Mouse (Mus musculus) heart, embryonic 12.5 days (tissue): ENCODE measurements around the gene Gm49387. TPM values are rescaled to one million over a fixed set of nuclear protein-coding genes. Genes with fewer than 3 reads are reported as not detected.
A peak's percentile ranks its signal among the peaks of the same experiment; 100 is the strongest.

Source experiments
- ATAC-seq: fragments of 200-750 bp; cut with Nextera tagmentation; 2 replicates; pipeline ENCODE4 v1.8.0; 2017; ENCODE audit warnings: moderate TSS enrichment, moderate library complexity; ENCODE audit not compliant: insufficient number of reproducible peaks, low FRiP score
- H3K27ac ChIP-seq: fragments of 300-500 bp; sonication (generic); 2 replicates; pipeline ENCODE4 v1.5.1; 2016; ENCODE audit warnings: mild to moderate bottlenecking, moderate library complexity; ENCODE audit not compliant: poor library complexity, severe bottlenecking
- H3K27me3 ChIP-seq: fragments of 300-500 bp; sonication (generic); replicated peaks from 2 replicates; pipeline ENCODE4 v1.6.1; 2016; ENCODE audit warnings: mild to moderate bottlenecking, moderate library complexity
- H3K36me3 ChIP-seq: fragments of 300-500 bp; sonication (generic); 2 replicates; pipeline ENCODE4 v1.6.1; 2016; ENCODE audit warnings: mild to moderate bottlenecking, moderate library complexity
- H3K4me1 ChIP-seq: fragments of 300-500 bp; sonication (generic); replicated peaks from 2 replicates; pipeline ENCODE4 v1.6.1; 2016; ENCODE audit warnings: mild to moderate bottlenecking
- H3K4me2 ChIP-seq: fragments of 300-500 bp; sonication (generic); 2 replicates; pipeline ENCODE4 v1.6.1; 2016; ENCODE audit warnings: mild to moderate bottlenecking, moderate library complexity
- H3K4me3 ChIP-seq: fragments of 300-500 bp; sonication (generic); 2 replicates; pipeline ENCODE4 v1.5.1; 2016; ENCODE audit warnings: mild to moderate bottlenecking
- H3K9ac ChIP-seq: fragments of 300-500 bp; sonication (generic); 2 replicates; pipeline ENCODE4 v1.6.1; 2016; ENCODE audit warnings: mild to moderate bottlenecking, moderate library complexity
- H3K9me3 ChIP-seq: fragments of 300-500 bp; sonication (generic); replicated peaks from 2 replicates; pipeline ENCODE4 v1.6.1; 2016; ENCODE audit warnings: mild to moderate bottlenecking, moderate library complexity
- WGBS: fragments of 180-500 bp; shearing (Covaris S2); methylation state at CpG from one replicate; pipeline ENCODE4 v1.1.7; 2016; 5-methylcytosine and 5-hydroxymethylcytosine counted together
- polyA plus RNA-seq: library from polyadenylated mRNA; unstranded; fragments of >200 nt; fragmentation: Nextera tagmentation; extraction: Ambion mirVana; gene quantifications from 2 replicates; pipeline ENCODE4 v1.2.1, GENCODE M21; 2016

Gm49387 gene
- polyA plus RNA-seq, 1 experiment from 2014 or later, result 0.10 TPM

DNA sequence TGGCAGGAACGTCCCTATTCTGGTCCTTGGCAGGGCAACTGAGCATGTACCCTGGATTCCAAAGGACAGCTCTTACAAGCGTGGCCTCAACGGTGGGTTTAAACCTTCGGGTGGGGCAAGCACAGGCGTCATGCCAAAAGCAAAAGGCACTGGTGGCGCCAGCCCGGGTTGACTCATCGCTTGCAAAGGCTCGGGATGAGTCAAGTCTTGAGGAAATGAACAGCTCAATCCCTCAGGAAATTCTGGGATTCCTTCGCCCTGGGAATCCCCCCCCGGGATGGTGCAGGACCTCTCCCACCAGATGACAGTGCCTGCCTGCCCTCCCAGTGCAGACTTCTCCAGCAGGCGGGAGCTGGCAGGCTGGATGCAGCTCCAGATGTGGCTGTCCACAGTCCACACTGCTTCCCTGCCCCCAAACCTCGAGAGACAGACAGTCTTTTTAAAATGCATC, 28.5 kb upstream of the Gm49387 start:
- no peaks in the 10 kb centered on the region for H3K27me3 ChIP-seq
- H3K4me2 ChIP-seq, result 0 out of 2 replicates have a peak overlapping the region, but pooled peaks have one; percentile 13
- peaks cover 25% of the 10 kb centered on the region for H3K4me1 ChIP-seq
- H3K27ac ChIP-seq, result peak overlapping the region; percentile 52
- WGBS, result 52% methylated on average over 13 of the region's 13 CpGs
- no peaks in the 10 kb centered on the region for H3K9me3 ChIP-seq
- peak; percentile 54 for ATAC-seq
- no peak overlapping the region for H3K9ac ChIP-seq
- H3K4me3 ChIP-seq, result no peak overlapping the region
- H3K36me3 ChIP-seq, result peaks cover 15% of the 10 kb centered on the region

DNA sequence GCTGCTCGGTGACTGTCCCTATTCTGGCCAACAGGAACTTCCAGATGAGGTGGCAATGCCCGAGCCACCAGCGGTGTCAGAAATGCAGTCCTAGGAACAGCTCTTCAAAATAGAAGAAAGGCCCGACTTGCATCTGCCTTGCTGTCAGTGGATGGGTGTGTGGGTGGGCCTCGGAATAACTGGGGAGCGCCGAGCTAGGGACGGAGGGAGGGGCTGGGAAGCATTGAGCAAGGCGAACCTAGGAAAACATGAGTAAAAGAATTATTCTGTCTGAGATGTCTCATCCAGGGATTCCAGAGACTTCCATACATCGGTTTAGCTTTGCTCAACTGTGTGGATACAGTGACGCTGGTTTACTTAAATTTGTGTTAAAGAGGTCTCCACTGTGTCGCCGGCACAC, 27.6 kb upstream of the Gm49387 start:
- Histone ChIP-seq H3K4me1 (peaks cover 34% of the 10 kb centered on the region), H3K27me3 (no peaks in the 10 kb centered on the region), H3K36me3 (peaks cover 15% of the 10 kb centered on the region), H3K27ac (peak overlapping the region; percentile 52; the same call in 1 of the 2 replicates), H3K4me3 (no peak overlapping the region), H3K9ac (no peak overlapping the region), H3K9me3 (no peaks in the 10 kb centered on the region), H3K4me2 (no peak overlapping the region)
- no peak for ATAC-seq
- WGBS, result 81% methylated on average over 13 of the region's 13 CpGs

DNA sequence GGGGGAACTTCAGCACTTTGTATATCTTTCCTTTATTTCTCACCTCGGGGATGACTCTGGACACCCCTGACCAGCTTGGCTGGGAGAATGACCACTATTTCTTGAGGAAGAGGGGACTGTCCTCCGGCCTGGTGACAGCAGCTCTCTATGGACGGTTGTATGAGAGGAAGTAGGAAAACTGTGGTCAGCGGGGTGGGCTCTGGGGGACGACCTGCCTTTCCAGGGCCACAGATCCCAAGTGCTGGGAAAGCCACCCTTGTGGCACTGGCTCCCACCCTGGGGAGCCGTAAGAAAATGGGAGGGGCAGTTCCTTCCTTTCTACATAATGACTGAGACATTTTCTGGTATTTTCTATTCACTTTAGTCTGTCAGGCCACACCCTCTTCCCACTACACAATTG, 27.1 kb upstream of the Gm49387 start:
- no peaks in the 10 kb centered on the region for H3K9me3 ChIP-seq
- no peak for ATAC-seq
- H3K4me3 ChIP-seq, result no peak overlapping the region
- H3K9ac ChIP-seq, result no peak overlapping the region
- 76% methylated on average over 6 of the region's 6 CpGs for WGBS
- H3K4me2 ChIP-seq, result no peak overlapping the region
- H3K27me3 ChIP-seq, result no peaks in the 10 kb centered on the region
- peaks cover 15% of the 10 kb centered on the region for H3K36me3 ChIP-seq
- H3K27ac ChIP-seq, result no peak overlapping the region
- H3K4me1 ChIP-seq, result peaks cover 40% of the 10 kb centered on the region

DNA sequence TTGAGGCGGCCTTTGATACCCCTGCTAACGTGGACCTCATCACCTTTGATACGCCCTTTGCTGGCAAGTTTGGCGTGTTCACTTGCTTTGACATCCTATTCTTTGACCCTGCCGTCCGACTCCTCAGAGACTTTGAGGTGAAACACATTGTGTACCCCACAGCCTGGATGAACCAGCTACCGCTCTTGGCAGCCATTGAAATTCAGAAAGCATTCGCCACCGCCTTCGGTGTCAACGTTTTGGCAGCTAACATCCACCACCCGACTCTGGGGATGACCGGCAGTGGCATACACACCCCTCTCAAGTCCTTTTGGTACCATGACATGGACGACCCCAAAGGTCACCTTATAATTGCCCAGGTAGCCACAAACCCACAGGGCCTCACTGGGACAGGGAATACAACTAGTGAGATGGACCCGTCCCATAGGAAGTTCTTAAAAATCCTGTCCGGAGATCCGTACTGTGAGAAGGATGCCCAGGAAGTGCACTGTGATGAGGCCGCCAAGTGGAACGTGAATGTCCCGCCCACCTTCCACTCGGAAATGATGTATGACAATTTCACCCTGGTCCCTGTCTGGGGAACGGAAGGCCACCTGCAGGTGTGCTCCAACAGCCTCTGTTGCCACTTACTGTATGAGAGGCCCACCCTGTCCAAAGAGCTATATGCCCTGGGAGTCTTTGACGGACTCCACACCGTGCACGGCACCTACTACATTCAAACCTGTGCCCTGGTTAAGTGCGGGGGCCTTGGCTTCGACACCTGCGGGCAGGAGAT, 26.4 kb upstream of the Gm49387 start:
- ATAC-seq, result no peak
- H3K27me3 ChIP-seq, result no peaks in the 10 kb centered on the region
- no peaks in the 10 kb centered on the region for H3K9me3 ChIP-seq
- no peak overlapping the region for H3K27ac ChIP-seq
- peaks cover 46% of the 10 kb centered on the region for H3K4me1 ChIP-seq
- no peak overlapping the region for H3K9ac ChIP-seq
- H3K4me2 ChIP-seq, result no peak overlapping the region
- H3K4me3 ChIP-seq, result no peak overlapping the region
- WGBS, result 93% methylated on average over 28 of the region's 28 CpGs
- peaks cover 15% of the 10 kb centered on the region for H3K36me3 ChIP-seq

DNA sequence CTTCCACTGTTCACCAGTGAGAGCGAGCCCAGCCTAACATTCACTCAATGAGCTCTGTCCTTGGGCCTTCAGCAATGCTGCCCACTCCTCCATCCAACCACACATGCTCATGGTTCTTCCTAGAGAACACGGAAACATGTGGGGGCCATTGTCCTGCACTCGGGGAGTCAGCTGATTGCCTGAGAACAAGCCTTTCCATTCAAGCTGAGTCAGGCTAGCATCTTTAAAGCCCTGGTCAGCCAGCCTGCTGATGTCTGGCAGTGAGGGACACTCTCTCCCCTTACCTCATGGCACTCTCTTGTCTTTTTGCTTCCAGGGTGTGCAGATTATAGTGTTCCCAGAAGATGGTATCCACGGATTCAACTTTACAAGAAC, 24.9 kb upstream of the Gm49387 start:
- Histone ChIP-seq H3K4me2 (no peak overlapping the region), H3K4me3 (no peak overlapping the region), H3K27me3 (no peaks in the 10 kb centered on the region), H3K27ac (no peak overlapping the region), H3K4me1 (peaks cover 58% of the 10 kb centered on the region), H3K9me3 (no peaks in the 10 kb centered on the region), H3K36me3 (peaks cover 15% of the 10 kb centered on the region), H3K9ac (no peak overlapping the region)
- WGBS, result 86% methylated on average over 4 of the region's 4 CpGs
- no peak for ATAC-seq

DNA sequence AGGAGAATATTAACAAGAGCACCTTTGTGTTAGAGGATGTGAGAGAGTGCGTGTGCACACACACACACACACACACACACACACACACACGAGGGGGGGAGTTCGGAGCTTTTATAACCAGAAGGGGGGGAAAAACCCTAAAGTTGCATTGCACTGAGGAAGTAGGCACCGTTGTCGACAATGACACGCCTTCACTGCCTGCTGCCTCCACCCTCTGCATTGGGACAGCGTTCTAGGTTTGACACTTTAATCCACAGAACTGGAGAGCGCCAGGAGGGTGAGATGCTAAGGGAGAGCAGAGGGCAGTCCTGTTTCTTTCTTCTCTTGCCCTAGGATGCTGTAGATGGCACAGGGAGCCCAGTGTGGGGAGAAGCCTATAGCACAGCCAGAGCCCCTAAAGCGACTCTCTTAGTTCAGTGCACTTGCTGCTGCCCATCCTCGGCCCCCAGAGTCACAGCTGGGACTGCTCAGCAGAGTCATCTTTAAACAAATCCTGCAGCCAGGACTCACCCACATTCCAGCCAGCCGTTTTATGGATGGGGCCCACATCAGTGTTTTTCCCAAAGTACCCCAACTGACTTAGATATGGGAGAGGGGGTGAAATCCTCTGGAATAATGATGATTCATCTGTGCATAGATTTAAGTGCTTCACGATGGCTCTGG, 24.4 kb upstream of the Gm49387 start:
- no peak overlapping the region for H3K4me3 ChIP-seq
- no peak overlapping the region for H3K4me2 ChIP-seq
- ATAC-seq, result no peak
- peaks cover 15% of the 10 kb centered on the region for H3K36me3 ChIP-seq
- no peak overlapping the region for H3K27ac ChIP-seq
- WGBS, result 60% methylated on average over 12 of the region's 12 CpGs
- 0 out of 2 replicates have a peak overlapping the region, but pooled peaks have one; percentile 7 for H3K9ac ChIP-seq
- no peaks in the 10 kb centered on the region for H3K27me3 ChIP-seq
- peaks cover 61% of the 10 kb centered on the region for H3K4me1 ChIP-seq
- H3K9me3 ChIP-seq, result no peaks in the 10 kb centered on the region

DNA sequence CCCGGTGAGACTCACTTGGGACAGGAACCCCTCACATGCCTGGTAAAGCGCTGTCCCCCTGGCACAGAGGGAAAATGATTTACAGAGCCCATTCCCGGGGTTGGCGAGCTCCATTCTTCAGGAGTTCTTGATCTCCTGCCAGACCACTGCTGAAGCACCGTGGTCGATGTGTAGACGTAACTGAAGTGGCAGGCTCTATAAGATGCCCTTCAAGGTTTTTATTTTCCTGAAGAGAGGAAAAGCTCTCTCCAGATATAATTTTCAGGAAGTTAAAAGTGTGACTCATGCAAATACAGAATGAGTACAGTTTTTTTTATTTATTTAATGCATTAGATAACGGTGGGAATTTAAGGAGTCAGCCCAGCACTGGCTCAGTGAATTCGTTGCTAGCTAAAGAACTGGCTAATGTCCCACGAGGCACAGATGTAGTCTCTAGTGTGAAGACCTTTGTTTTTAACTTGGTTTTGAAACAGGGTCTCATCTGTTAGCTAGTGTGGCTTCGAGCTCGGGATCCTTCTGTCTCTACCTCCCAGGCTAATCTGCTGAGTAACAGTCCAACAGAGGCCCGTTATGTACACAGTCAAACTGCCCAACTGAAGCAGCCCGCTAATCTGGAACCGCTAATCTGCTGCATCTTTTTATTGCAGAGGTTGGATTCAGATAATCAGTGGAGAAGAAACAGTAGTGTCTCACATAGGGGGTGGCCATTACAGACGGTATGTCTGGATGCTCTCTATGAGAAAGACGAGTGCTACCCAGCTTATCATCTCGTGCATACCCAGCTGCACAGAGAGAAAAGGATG, 23.6 kb upstream of the Gm49387 start:
- no peaks in the 10 kb centered on the region for H3K27me3 ChIP-seq
- H3K9ac ChIP-seq, result peak overlapping the region; percentile 49; the same call in 1 of the 2 replicates
- H3K4me3 ChIP-seq, result no peak overlapping the region
- H3K9me3 ChIP-seq, result no peaks in the 10 kb centered on the region
- no peak overlapping the region for H3K4me2 ChIP-seq
- H3K36me3 ChIP-seq, result peaks cover 15% of the 10 kb centered on the region
- no peak for ATAC-seq
- H3K27ac ChIP-seq, result peak overlapping the region; percentile 97
- H3K4me1 ChIP-seq, result peaks cover 61% of the 10 kb centered on the region
- WGBS, result 60% methylated on average over 18 of the region's 18 CpGs

DNA sequence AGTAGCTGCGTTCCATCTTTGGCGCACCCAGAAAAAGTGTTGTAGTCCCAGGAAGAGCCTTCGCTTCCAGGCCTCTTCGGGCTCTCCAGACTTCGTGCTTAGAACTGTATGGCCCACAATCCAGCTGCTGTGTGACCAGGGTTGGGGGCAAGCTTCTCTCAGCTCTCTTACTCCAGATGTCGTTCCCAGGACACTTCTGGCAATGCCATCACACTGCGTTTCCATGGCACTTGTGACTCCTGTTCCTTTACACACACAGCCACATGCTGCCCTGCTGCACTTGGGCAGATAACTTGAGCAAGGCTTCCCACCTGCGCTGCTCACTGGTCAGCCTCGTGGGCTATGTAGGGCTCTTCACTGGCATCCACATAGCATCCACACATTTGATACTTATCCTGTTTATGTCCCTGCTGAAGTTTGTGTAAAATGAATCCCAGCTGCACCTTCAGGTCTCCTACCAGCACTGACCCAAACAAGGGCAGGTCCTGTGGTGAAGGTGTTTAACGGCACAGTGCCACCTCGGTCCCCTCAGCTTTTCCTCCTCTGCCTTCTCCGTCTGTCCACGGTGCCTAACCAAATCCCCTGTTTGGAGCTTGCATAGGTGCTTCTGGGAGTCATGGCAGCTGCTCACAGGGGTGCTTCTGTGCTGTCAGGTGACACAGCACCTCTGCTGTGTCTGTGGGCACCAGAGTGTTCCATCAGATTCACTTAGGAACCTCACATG, 22.9 kb upstream of the Gm49387 start:
- H3K9me3 ChIP-seq, result no peaks in the 10 kb centered on the region
- 89% methylated on average over 13 of the region's 13 CpGs for WGBS
- H3K27ac ChIP-seq, result peak overlapping the region; percentile 97
- no peaks in the 10 kb centered on the region for H3K27me3 ChIP-seq
- peaks cover 64% of the 10 kb centered on the region for H3K4me1 ChIP-seq
- no peak overlapping the region for H3K4me2 ChIP-seq
- H3K4me3 ChIP-seq, result no peak overlapping the region
- peak overlapping the region; percentile 49; the same call in 1 of the 2 replicates for H3K9ac ChIP-seq
- H3K36me3 ChIP-seq, result peaks cover 15% of the 10 kb centered on the region
- ATAC-seq, result no peak

DNA sequence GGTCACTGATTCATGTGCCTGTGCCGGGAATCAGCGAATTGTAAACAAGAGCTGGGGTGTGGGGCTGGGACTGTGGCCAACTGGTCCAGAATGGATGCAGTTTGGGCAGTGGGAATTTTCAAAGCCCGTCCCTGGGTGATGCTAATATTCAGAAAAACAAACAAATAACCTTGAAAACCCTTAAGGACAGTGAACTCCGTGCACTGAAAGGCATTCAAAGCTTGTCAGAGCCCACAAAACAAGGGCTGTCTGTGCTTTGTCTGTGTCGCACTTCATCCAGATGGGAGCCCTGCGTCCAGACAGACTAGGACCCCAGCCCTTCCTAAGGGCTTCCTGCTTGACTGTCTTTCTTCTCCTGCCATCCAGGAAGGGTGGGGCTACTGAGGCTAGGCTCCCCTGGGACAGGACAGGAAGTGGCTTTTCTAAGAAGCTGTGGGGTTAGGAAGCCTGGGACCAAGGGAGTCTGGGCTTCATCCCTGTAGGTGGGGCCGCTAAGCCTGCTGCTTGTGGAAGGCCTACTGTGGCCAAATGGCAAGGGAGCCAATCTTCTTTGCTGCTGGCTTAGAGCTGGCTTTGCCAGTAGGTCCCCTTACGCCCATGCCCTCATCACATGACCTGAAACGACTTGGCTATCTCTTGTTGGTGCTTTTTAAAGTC, 22.0 kb upstream of the Gm49387 start:
- peak overlapping the region; percentile 97 for H3K27ac ChIP-seq
- peak overlapping the region; percentile 65 for H3K4me2 ChIP-seq
- peak overlapping the region; percentile 67 for H3K9ac ChIP-seq
- H3K4me1 ChIP-seq, result peaks cover 70% of the 10 kb centered on the region
- no peaks in the 10 kb centered on the region for H3K27me3 ChIP-seq
- no peak overlapping the region for H3K4me3 ChIP-seq
- ATAC-seq, result peak; percentile 30
- WGBS, result 22% methylated on average over 9 of the region's 9 CpGs
- H3K36me3 ChIP-seq, result peaks cover 12% of the 10 kb centered on the region
- H3K9me3 ChIP-seq, result no peaks in the 10 kb centered on the region
